Mouse (Mus musculus) CH12.LX (cell line): ENCODE data around the gene Insig2. TPM values are rescaled to one million over a fixed set of nuclear protein-coding genes. Genes with fewer than 3 reads are reported as not detected.

Experiments used
- DNase-seq: peaks from one replicate; pipeline ENCODE4 v3.0.0-alpha.2; 2013; ENCODE audit errors: extremely low read depth
- H3K27ac ChIP-seq: 2 replicates; pipeline ENCODE4 v1.5.1; 2012; ENCODE audit warnings: low read depth, mild to moderate bottlenecking, control low read depth, moderate library complexity; ENCODE audit not compliant: insufficient read depth
- H3K27me3 ChIP-seq: replicated peaks from 2 replicates; pipeline ENCODE3; 2012; ENCODE audit warnings: inconsistent platforms
- H3K36me3 ChIP-seq, 2 experiments: replicated peaks in 1 of 2; 2 replicates each; pipeline versions ENCODE3 to v1.6.1; 2012; ENCODE audit warnings: inconsistent platforms in 1 of 2, low read length in 1 of 2, mild to moderate bottlenecking in 1 of 2, mixed read lengths in 1 of 2, moderate library complexity in 1 of 2; ENCODE audit not compliant: control insufficient read depth in 1 of 2, insufficient read depth in 1 of 2
- H3K4me1 ChIP-seq, 2 experiments: 2 replicates each; pipeline ENCODE4 v1.6.1; 2012; ENCODE audit warnings: inconsistent platforms in 1 of 2, moderate library complexity in 1 of 2; ENCODE audit not compliant: insufficient read depth in 2 of 2, control insufficient read depth in 1 of 2
- H3K4me2 ChIP-seq: 2 replicates; pipeline ENCODE4 v1.6.1; 2012; ENCODE audit warnings: low read depth, mild to moderate bottlenecking, control low read depth; ENCODE audit not compliant: poor library complexity, insufficient read depth, severe bottlenecking
- H3K4me3 ChIP-seq, 3 experiments: fragments of 150-350 bp in 1 of 3; sonication (generic) in 1 of 3; replicated peaks in 1 of 3; 2 replicates each; pipeline versions ENCODE3 to v1.5.1; 2011 to 2012; ENCODE audit warnings: low read depth in 2 of 3, low read length in 2 of 3, mild to moderate bottlenecking in 2 of 3, moderate library complexity in 2 of 3, control low read depth in 1 of 3, improper control_type of control experiment in 1 of 3, inconsistent platforms in 1 of 3, mixed read lengths in 1 of 3; ENCODE audit not compliant: poor library complexity in 1 of 3
- H3K79me2 ChIP-seq: replicated peaks from 2 replicates; pipeline ENCODE4 v1.6.1; 2012; ENCODE audit warnings: mild to moderate bottlenecking, moderate library complexity; ENCODE audit not compliant: control insufficient read depth, poor library complexity, insufficient read depth, severe bottlenecking; ENCODE audit errors: extremely low read depth
- H3K9ac ChIP-seq: 2 replicates; pipeline ENCODE4 v1.6.1; 2012; ENCODE audit warnings: low read depth, mild to moderate bottlenecking, control low read depth, moderate library complexity; ENCODE audit not compliant: insufficient read depth
- H3K9me3 ChIP-seq: replicated peaks from 2 replicates; pipeline ENCODE3; 2012; ENCODE audit warnings: low read length, inconsistent platforms, mixed read lengths
- ELF1 ChIP-seq: IDR thresholded peaks from 2 replicates; pipeline ENCODE4 v1.6.1; 2014; ENCODE audit warnings: low read depth, mild to moderate bottlenecking, inconsistent platforms, low read length, improper control_type of control experiment
- EP300 ChIP-seq: IDR thresholded peaks from 2 replicates; pipeline ENCODE4 v1.6.1; 2011; ENCODE audit warnings: low read length, improper control_type of control experiment
- HCFC1 ChIP-seq: IDR thresholded peaks from 2 replicates; pipeline ENCODE4 v1.6.1; 2012; ENCODE audit warnings: low read depth, mild to moderate bottlenecking, inconsistent platforms, low read length, improper control_type of control experiment
- IRF4 ChIP-seq: IDR thresholded peaks from 2 replicates; pipeline ENCODE4 v1.6.1; 2014; ENCODE audit warnings: low read depth, mild to moderate bottlenecking, inconsistent platforms, low read length, improper control_type of control experiment
- MAX ChIP-seq: IDR thresholded peaks from 2 replicates; pipeline ENCODE4 v1.6.1; 2011; ENCODE audit warnings: low read length, improper control_type of control experiment
- MAZ ChIP-seq: IDR thresholded peaks from 2 replicates; pipeline ENCODE4 v1.6.1; 2012; ENCODE audit warnings: low read depth, mild to moderate bottlenecking, inconsistent platforms, low read length, improper control_type of control experiment, moderate library complexity
- MYC ChIP-seq: IDR thresholded peaks from 2 replicates; pipeline ENCODE4 v1.6.1; 2011; ENCODE audit warnings: low read depth, mild to moderate bottlenecking, improper control_type of control experiment, low read length
- NRF1 ChIP-seq: IDR thresholded peaks from 2 replicates; pipeline ENCODE4 v1.6.1; 2014; ENCODE audit warnings: low read depth, mild to moderate bottlenecking, inconsistent platforms, low read length, improper control_type of control experiment, moderate library complexity
- PAX5 ChIP-seq: IDR thresholded peaks from 2 replicates; pipeline ENCODE4 v1.6.1; 2012; ENCODE audit warnings: low read length, inconsistent platforms, mixed read lengths
- POLR2AphosphoS2 ChIP-seq: IDR thresholded peaks from 2 replicates; pipeline ENCODE4 v1.6.1; 2011; ENCODE audit warnings: low read depth, low read length, improper control_type of control experiment
- RAD21 ChIP-seq: IDR thresholded peaks from 2 replicates; pipeline ENCODE4 v1.6.1; 2011; ENCODE audit warnings: low read depth, mild to moderate bottlenecking, low read length, improper control_type of control experiment, moderate library complexity
- RCOR1 ChIP-seq: conservative IDR thresholded peaks from 2 replicates; pipeline ENCODE4 v1.6.1; 2012; ENCODE audit warnings: low read depth, mild to moderate bottlenecking, inconsistent platforms, low read length, improper control_type of control experiment
- SIN3A ChIP-seq: IDR thresholded peaks from 2 replicates; pipeline ENCODE4 v1.6.1; 2012; ENCODE audit warnings: low read length, improper control_type of control experiment, inconsistent platforms
- SMC3 ChIP-seq: IDR thresholded peaks from 2 replicates; pipeline ENCODE4 v1.6.1; 2011; ENCODE audit warnings: low read depth, low read length, improper control_type of control experiment
- UBTF ChIP-seq: IDR thresholded peaks from 2 replicates; pipeline ENCODE4 v1.6.1; 2012; ENCODE audit warnings: low read depth, mild to moderate bottlenecking, inconsistent platforms, low read length, improper control_type of control experiment, moderate library complexity
- ZC3H11A ChIP-seq: IDR thresholded peaks from 2 replicates; pipeline ENCODE4 v1.6.1; 2012; ENCODE audit warnings: low read depth, mild to moderate bottlenecking, inconsistent platforms, low read length, improper control_type of control experiment
- ZMIZ1 ChIP-seq: IDR thresholded peaks from 2 replicates; pipeline ENCODE4 v1.6.1; 2012; ENCODE audit warnings: low read depth, mild to moderate bottlenecking, inconsistent platforms, low read length, improper control_type of control experiment
- dilution Hi-C: fragments of 300-500 bp; cut with MboI; formaldehyde crosslinking; loops from 2 replicates; pipeline ENCODE4 v1.14.3; 2020; ENCODE audit warnings: low sequenced_read_pairs; ENCODE audit not compliant: extremely low pct_unique_long_range_greater_than_20kb, extremely low pct_ligation_motif_present
- in situ Hi-C: fragments of 300-500 bp; cut with MboI; formaldehyde crosslinking; loops from 3 replicates; pipeline ENCODE4 v1.14.3; 2019; ENCODE audit warnings: low sequenced_read_pairs, low pct_ligation_motif_present, low pct_unique_long_range_greater_than_20kb, mixed read lengths
- polyA plus RNA-seq: library from polyadenylated mRNA; unstranded; fragments of >175 nt; gene quantifications from 2 replicates; pipeline ENCODE4 v1.2.1, GENCODE M21; 2012; ENCODE audit warnings: low read depth; ENCODE audit not compliant: insufficient read length
- total RNA-seq, 2 experiments: library from RNA; depleted of rRNA; stranded (reverse); fragments of 300-350 nt in 1 of 2; fragments of >200 nt in 1 of 2; gene quantifications; 2 replicates each; pipeline ENCODE4 v1.2.3; 2012 to 2014

The Insig2 gene
- total and polyA plus RNA-seq, 3 experiments, result 20.1 to 37.7 (median 21.2) TPM

DNA sequence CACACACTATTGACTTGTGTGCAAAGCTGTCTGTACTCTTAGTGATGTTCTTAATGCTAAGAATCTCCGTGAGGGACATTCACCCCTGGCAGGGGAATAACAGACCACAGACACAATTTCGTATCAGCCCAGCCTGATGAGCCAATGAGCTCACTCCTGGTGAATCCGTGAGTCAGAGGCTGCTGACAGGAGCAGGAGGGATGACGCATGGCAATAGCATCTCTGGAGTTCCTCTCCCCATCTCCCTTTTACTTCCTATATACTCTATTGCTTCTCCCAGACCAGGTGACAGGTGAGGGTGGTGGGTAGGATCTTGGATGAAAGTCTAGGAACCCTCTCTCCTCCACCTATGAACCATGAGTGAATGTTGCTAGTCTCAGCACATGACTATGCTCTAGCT is 28.2 kb upstream of the Insig2 start:
- no peaks in the 10 kb centered on the region for H3K9me3 ChIP-seq
- H3K4me3 ChIP-seq, result no peak overlapping the region
- dilution Hi-C loops, result no loop called here
- in situ Hi-C loops, result no loop called here
- H3K27me3 ChIP-seq, result peaks cover 2% of the 10 kb centered on the region
- TF ChIP-seq POLR2AphosphoS2 (no peak), PAX5 (no peak), MYC (no peak), SMC3 (no peak)
- TF ChIP-seq, all 38 proteins: peak for 0
- no peaks in the 10 kb centered on the region for H3K36me3 ChIP-seq
- no peaks in the 10 kb centered on the region for H3K79me2 ChIP-seq
- H3K4me2 ChIP-seq, result no peak overlapping the region
- H3K27ac ChIP-seq, result no peak overlapping the region
- no peak overlapping the region for H3K9ac ChIP-seq
- H3K4me1 ChIP-seq, result peaks cover 0 to 2% of the 10 kb centered on the region in 2 experiments; a peak in 2 of 4 replicates
- no peak for DNase-seq

DNA sequence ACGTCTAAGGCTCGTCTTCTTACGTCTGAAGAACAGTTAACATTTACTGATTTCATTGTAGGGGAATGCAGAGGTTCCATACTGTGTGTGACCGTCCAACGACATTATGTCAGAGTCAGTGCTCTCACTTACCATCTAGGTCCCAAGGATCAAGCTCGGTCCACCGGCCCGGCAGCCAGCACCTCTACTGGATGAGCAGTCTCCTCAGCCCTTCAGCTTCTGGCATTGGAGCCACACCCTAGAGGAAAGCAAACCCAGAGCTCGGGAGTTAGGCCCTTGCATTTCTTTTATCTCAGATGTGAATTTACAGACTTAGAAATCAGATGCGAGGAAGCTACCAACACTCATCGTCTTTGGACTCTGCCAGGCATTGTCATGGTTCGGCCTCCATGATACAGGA is 27.3 kb upstream of the Insig2 start:
- dilution Hi-C loops, result no loop called here
- no peak for TF ChIP-seq EP300
- TF ChIP-seq POLR2AphosphoS2, result no peak
- no peak for TF ChIP-seq SIN3A
- TF ChIP-seq MAX, result no peak
- TF ChIP-seq ZMIZ1, result no peak
- no peak for TF ChIP-seq ZC3H11A
- TF ChIP-seq SMC3, result no peak
- no peak for TF ChIP-seq UBTF
- no peak for TF ChIP-seq RCOR1
- TF ChIP-seq NRF1, result no peak
- no peak for TF ChIP-seq HCFC1
- TF ChIP-seq MAZ, result no peak
- no peak for TF ChIP-seq IRF4
- no peak for TF ChIP-seq ELF1
- TF ChIP-seq RAD21, result no peak
- H3K4me2 ChIP-seq, result no peak overlapping the region

More for the DNA sequence above, 27.3 kb upstream of the Insig2 start:
- Histone ChIP-seq H3K79me2 (no peaks in the 10 kb centered on the region), H3K36me3 (no peaks in the 10 kb centered on the region), H3K27me3 (peaks cover 2% of the 10 kb centered on the region), H3K4me1 (peaks cover 0 to 2% of the 10 kb centered on the region in 2 experiments; a peak in 2 of 4 replicates), H3K9ac (no peak overlapping the region), H3K9me3 (no peaks in the 10 kb centered on the region), H3K27ac (no peak overlapping the region), H3K4me3 (no peak overlapping the region)
- in situ Hi-C loops, result no loop called here
- DNase-seq, result no peak
